Mouse (Mus musculus): ENCODE results near the gene 1600014C23Rik. TPM values are rescaled to one million over a fixed set of nuclear protein-coding genes. Genes with fewer than 3 reads are reported as not detected.

1600014C23Rik gene
- polyA plus RNA-seq, 1 experiment from 2014 or later: not detected

DNA sequence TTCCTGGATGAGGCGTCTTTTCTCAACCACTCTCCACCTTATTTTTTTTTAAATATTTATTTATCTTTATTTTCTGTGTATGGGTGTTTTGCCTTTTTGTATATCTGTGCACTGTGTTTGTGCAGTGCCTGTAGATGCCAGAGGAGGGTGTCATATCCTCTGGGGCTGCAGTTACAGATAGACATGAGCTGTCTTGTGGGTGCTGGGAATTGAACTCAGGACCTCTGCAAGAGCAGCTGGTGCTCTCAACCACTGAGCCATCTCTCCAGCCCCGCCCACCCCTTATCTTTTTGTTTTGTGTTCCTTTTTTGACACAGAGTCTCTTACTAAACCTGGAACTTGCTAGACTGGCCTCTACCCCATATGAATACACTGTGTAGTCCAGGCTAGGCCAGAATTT lies 6.2 kb downstream of the 1600014C23Rik start:
- no peak overlapping the region for H3K9ac ChIP-seq (ENCODE audit: low read depth, low read length)
- H3K4me3 ChIP-seq (ENCODE audit: low read depth, low read length): no peak overlapping the region
- peaks cover 10% of the 10 kb centered on the region for H3K27me3 ChIP-seq (replicated peaks; ENCODE audit: control insufficient read depth, insufficient read depth, low read length)
- no peak overlapping the region for H3K4me2 ChIP-seq
- 78% methylated on average over 2 of the region's 2 CpGs for WGBS
- ATAC-seq (replicated peaks; ENCODE audit: low FRiP score): no peak
- H3K4me1 ChIP-seq (replicated peaks; ENCODE audit: control insufficient read depth, insufficient read depth, low read length): peaks cover 19% of the 10 kb centered on the region
- no peaks in the 10 kb centered on the region for H3K9me3 ChIP-seq (ENCODE audit: control insufficient read depth, low read length)
- H3K27ac ChIP-seq (ENCODE audit: low read depth, low read length): no peak overlapping the region
- DNase-seq (ENCODE audit: low spot score): no peak
- no peaks in the 10 kb centered on the region for H3K36me3 ChIP-seq (ENCODE audit: control insufficient read depth, insufficient read depth, low read length)

DNA sequence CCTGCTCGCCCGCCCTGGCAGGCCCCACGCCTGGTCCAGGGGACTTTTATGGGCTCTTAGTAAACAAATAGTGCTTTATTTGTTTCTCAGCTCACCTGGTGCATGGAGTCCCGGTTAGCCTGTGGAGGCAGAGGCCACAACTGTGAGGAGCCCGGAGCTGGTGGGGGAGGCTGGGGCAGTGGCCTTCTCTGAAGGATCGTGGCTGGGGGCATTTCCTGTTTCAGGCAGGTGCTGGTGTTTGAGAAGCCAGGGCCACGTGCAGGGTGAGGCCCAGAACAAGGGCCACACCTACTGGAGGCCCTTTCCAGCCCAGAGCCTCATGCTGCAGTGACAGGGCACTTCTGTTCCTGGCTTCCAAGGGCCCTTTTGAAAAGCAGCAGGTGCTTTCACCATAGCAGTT lies 7.4 kb downstream of the 1600014C23Rik start:
- peak overlapping the region; percentile 59 for H3K4me2 ChIP-seq
- H3K9ac ChIP-seq (ENCODE audit: low read depth, low read length): peak overlapping the region; percentile 68
- H3K4me1 ChIP-seq (replicated peaks; ENCODE audit: control insufficient read depth, insufficient read depth, low read length): peaks cover 19% of the 10 kb centered on the region
- H3K9me3 ChIP-seq (ENCODE audit: control insufficient read depth, low read length): no peaks in the 10 kb centered on the region
- peak overlapping the region; percentile 10; the same call in 1 of the 2 replicates for H3K4me3 ChIP-seq (ENCODE audit: low read depth, low read length)
- no peak for DNase-seq (ENCODE audit: low spot score)
- H3K27ac ChIP-seq (ENCODE audit: low read depth, low read length): peak overlapping the region; percentile 79
- no peaks in the 10 kb centered on the region for H3K36me3 ChIP-seq (ENCODE audit: control insufficient read depth, insufficient read depth, low read length)
- H3K27me3 ChIP-seq (replicated peaks; ENCODE audit: control insufficient read depth, insufficient read depth, low read length): no peaks in the 10 kb centered on the region; the same call in 1 of the 2 replicates
- 39% methylated on average over 7 of the region's 7 CpGs for WGBS
- ATAC-seq (replicated peaks; ENCODE audit: low FRiP score): peak; percentile 81

DNA sequence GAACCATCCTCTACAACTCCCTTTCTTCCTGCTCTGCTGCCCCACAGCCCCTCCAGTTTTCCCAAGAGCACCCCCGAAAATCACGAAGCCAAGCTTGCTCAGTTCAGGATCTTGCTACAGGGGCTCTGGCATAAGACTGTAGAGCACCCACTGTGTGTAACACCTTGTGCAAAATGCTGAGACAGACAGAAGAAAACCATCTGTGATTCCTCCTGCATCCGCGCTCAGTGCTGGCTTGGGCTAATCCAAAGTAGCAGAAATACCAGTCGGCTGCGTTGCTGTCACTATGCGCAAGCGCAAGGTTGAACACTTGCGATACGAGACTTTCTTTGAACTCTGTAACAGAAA lies 9.1 kb downstream of the 1600014C23Rik start:
- no peak overlapping the region for H3K4me3 ChIP-seq (ENCODE audit: low read depth, low read length)
- H3K27me3 ChIP-seq (replicated peaks; ENCODE audit: control insufficient read depth, insufficient read depth, low read length): no peaks in the 10 kb centered on the region; the same call in 1 of the 2 replicates
- no peak overlapping the region; the same call in 1 of the 2 replicates for H3K4me2 ChIP-seq
- DNase-seq (ENCODE audit: low spot score) (no peak), ATAC-seq (replicated peaks; ENCODE audit: low FRiP score) (no peak)
- WGBS: 86% methylated on average over 10 of the region's 10 CpGs
- no peaks in the 10 kb centered on the region for H3K36me3 ChIP-seq (ENCODE audit: control insufficient read depth, insufficient read depth, low read length)
- H3K27ac ChIP-seq (ENCODE audit: low read depth, low read length): no peak overlapping the region
- H3K9ac ChIP-seq (ENCODE audit: low read depth, low read length): no peak overlapping the region
- peaks cover 19% of the 10 kb centered on the region for H3K4me1 ChIP-seq (replicated peaks; ENCODE audit: control insufficient read depth, insufficient read depth, low read length)
- no peaks in the 10 kb centered on the region for H3K9me3 ChIP-seq (ENCODE audit: control insufficient read depth, low read length)

DNA sequence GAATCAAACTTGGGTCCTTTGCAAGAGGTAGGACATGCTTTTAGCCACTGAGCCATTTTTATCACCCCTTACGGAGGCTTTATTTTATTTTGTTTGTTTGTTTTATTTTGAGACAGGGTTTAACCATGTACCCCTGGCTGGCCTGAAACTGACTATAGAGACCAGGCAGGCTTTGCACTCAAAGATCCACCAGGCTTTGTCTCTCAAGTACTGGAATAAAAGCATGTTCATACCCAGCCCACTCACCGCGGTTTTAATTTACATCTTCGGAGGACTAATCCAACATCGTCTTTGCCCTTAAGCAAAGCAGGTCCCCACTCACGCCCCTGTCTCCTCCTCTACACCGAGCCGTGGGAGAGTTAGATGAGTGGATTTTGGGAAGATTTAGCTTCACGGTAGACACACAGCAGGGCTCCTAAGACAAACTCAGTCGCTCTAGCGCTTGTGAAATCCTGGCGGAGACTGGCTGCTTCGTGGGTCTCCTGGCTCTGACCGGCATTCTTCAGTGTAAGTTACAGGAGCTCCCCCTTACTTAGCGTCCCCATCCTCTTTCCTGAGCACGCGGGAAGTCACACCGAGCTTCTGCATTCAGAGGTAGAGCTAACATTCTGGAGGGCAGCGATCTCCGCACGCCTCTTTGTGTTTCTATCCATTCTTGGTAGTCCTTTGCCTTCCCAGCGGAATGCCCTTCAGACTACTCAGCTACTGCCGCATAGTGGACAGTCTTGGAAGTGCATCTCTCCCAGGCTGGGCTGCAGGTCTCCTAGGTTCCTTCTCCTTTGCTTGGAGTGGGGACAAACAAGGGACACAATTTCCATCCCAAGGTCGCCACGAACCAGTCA lies 9.7 kb downstream of the 1600014C23Rik start:
- Histone ChIP-seq H3K4me3 (ENCODE audit: low read depth, low read length) (peak overlapping the region; percentile 53), H3K36me3 (ENCODE audit: control insufficient read depth, insufficient read depth, low read length) (no peaks in the 10 kb centered on the region), H3K4me2 (peak overlapping the region; percentile 91), H3K27ac (ENCODE audit: low read depth, low read length) (no peak overlapping the region), H3K9me3 (ENCODE audit: control insufficient read depth, low read length) (no peaks in the 10 kb centered on the region), H3K4me1 (replicated peaks; ENCODE audit: control insufficient read depth, insufficient read depth, low read length) (peaks cover 19% of the 10 kb centered on the region), H3K27me3 (replicated peaks; ENCODE audit: control insufficient read depth, insufficient read depth, low read length) (no peaks in the 10 kb centered on the region), H3K9ac (ENCODE audit: low read depth, low read length) (peak overlapping the region; percentile 66)
- WGBS: 8% methylated on average over 25 of the region's 25 CpGs
- ATAC-seq (replicated peaks; ENCODE audit: low FRiP score) (0 out of 2 replicates have a peak, but pooled peaks have one; percentile 43), DNase-seq (ENCODE audit: low spot score) (peak; percentile 80)

DNA sequence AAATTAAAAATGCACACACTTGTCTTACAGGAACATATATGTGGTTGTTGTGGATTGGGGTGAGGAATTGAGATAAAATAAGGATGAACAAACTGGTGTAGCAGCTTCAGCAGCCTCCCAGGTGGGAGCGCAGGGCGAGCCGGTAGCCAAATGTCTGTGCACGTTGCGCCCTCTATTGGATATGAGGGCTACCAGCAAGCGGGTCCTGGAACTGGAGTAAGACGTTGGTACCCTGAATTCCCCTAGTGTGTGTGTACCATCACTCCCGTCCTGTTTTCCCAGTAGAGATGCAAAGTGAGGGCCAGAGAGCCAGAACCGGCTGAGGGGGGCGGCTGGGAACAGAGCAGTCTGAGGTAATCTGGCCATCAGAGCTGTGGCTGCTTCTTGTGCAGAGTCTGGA lies 15.3 kb downstream of the 1600014C23Rik start:
- 7% methylated on average over 10 of the region's 10 CpGs for WGBS
- no peak overlapping the region for H3K27ac ChIP-seq (ENCODE audit: low read depth, low read length)
- ATAC-seq (replicated peaks; ENCODE audit: low FRiP score): no peak
- no peak overlapping the region for H3K4me2 ChIP-seq
- no peak overlapping the region for H3K4me3 ChIP-seq (ENCODE audit: low read depth, low read length)
- H3K36me3 ChIP-seq (ENCODE audit: control insufficient read depth, insufficient read depth, low read length): no peaks in the 10 kb centered on the region
- H3K9me3 ChIP-seq (ENCODE audit: control insufficient read depth, low read length): no peaks in the 10 kb centered on the region
- no peaks in the 10 kb centered on the region for H3K4me1 ChIP-seq (replicated peaks; ENCODE audit: control insufficient read depth, insufficient read depth, low read length)
- H3K9ac ChIP-seq (ENCODE audit: low read depth, low read length): no peak overlapping the region
- DNase-seq (ENCODE audit: low spot score): no peak
- H3K27me3 ChIP-seq (replicated peaks; ENCODE audit: control insufficient read depth, insufficient read depth, low read length): no peaks in the 10 kb centered on the region

DNA sequence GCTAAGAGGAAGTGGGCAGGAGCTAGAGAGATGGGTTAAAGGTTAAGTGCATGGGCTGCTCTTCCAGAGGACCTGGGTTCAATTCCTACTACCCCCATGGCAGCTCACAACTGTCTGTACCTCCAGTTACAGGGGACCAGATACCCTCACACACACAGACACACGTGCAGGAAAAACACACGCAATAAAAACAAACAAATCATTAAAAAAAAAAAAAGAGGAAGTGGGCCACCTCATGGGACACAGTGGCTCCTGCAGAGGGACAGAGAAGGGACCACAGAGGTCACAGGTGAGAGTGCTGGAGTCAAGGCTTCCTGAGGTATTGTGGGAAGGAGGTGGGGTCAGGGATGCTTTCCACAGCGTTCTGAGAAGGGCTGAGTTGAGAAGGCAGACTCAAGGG lies 22.1 kb downstream of the 1600014C23Rik start:
- WGBS: 36% methylated on average over 3 of the region's 3 CpGs
- H3K4me1 ChIP-seq (replicated peaks; ENCODE audit: control insufficient read depth, insufficient read depth, low read length): no peaks in the 10 kb centered on the region; the same call in 1 of the 2 replicates
- no peaks in the 10 kb centered on the region for H3K36me3 ChIP-seq (ENCODE audit: control insufficient read depth, insufficient read depth, low read length)
- no peaks in the 10 kb centered on the region for H3K27me3 ChIP-seq (replicated peaks; ENCODE audit: control insufficient read depth, insufficient read depth, low read length)
- H3K27ac ChIP-seq (ENCODE audit: low read depth, low read length): no peak overlapping the region
- H3K4me3 ChIP-seq (ENCODE audit: low read depth, low read length): no peak overlapping the region
- DNase-seq (ENCODE audit: low spot score): no peak
- H3K9ac ChIP-seq (ENCODE audit: low read depth, low read length): no peak overlapping the region
- ATAC-seq (replicated peaks; ENCODE audit: low FRiP score): no peak
- no peak overlapping the region for H3K4me2 ChIP-seq
- no peaks in the 10 kb centered on the region for H3K9me3 ChIP-seq (ENCODE audit: control insufficient read depth, low read length)

DNA sequence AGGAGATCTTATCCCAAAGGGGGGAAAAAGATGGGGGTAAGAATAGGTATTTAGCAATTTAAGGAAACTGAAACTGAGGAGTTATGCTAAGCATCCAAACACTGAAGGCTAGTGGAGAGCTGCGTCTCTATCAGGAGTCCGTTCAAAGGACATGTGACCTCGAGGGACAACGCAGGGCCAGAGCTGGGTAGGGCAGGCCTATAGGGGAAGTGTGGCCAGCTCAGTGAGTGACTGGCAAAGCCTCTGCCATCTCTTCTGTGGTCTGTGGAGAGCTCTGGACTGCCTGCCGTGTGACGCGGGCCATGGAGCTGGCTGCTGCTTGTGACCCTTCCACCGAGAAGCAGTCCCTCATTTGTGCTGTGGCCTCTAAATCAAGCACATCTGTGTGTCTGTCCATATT lies 23.2 kb downstream of the 1600014C23Rik start:
- 72% methylated on average over 8 of the region's 8 CpGs for WGBS
- no peaks in the 10 kb centered on the region for H3K36me3 ChIP-seq (ENCODE audit: control insufficient read depth, insufficient read depth, low read length)
- ATAC-seq (replicated peaks; ENCODE audit: low FRiP score): no peak

DNA sequence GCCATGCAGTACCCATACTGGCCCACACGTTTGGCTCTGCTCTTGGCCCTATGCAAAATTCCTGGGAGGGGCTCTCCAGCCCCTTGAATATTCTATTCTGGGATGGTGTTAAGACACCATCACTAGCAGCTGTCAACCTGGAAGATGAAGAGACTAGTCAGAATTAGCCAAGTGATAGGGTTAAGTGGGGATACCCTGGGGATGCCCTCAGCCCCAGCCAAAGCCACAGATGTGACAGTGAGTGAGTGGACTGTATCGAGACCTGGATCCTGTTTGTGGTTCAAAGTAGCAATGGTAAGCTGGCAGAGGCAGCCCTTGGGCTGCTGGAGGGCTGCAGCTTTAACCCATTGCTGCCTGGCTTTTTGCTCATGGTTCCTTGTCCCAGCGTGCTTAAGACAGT lies 23.8 kb downstream of the 1600014C23Rik start:
- no peaks in the 10 kb centered on the region for H3K27me3 ChIP-seq (replicated peaks; ENCODE audit: control insufficient read depth, insufficient read depth, low read length)
- WGBS: 35% methylated on average over 3 of the region's 3 CpGs
- H3K27ac ChIP-seq (ENCODE audit: low read depth, low read length): no peak overlapping the region
- ATAC-seq (replicated peaks; ENCODE audit: low FRiP score): no peak
- no peak overlapping the region for H3K4me2 ChIP-seq
- no peak overlapping the region for H3K4me3 ChIP-seq (ENCODE audit: low read depth, low read length)
- no peak overlapping the region for H3K9ac ChIP-seq (ENCODE audit: low read depth, low read length)
- no peak for DNase-seq (ENCODE audit: low spot score)
- no peaks in the 10 kb centered on the region for H3K36me3 ChIP-seq (ENCODE audit: control insufficient read depth, insufficient read depth, low read length)
- H3K4me1 ChIP-seq (replicated peaks; ENCODE audit: control insufficient read depth, insufficient read depth, low read length): peaks cover 3% of the 10 kb centered on the region; the same call in 1 of the 2 replicates
- no peaks in the 10 kb centered on the region for H3K9me3 ChIP-seq (ENCODE audit: control insufficient read depth, low read length)

More for the DNA sequence above, 23.2 kb downstream of the 1600014C23Rik start:
- Histone ChIP-seq H3K4me1 (replicated peaks; ENCODE audit: control insufficient read depth, insufficient read depth, low read length) (no peaks in the 10 kb centered on the region; the same call in 1 of the 2 replicates), H3K4me2 (no peak overlapping the region), H3K9me3 (ENCODE audit: control insufficient read depth, low read length) (no peaks in the 10 kb centered on the region), H3K27ac (ENCODE audit: low read depth, low read length) (no peak overlapping the region), H3K27me3 (replicated peaks; ENCODE audit: control insufficient read depth, insufficient read depth, low read length) (no peaks in the 10 kb centered on the region), H3K4me3 (ENCODE audit: low read depth, low read length) (no peak overlapping the region), H3K9ac (ENCODE audit: low read depth, low read length) (no peak overlapping the region)
- DNase-seq (ENCODE audit: low spot score): no peak

DNA sequence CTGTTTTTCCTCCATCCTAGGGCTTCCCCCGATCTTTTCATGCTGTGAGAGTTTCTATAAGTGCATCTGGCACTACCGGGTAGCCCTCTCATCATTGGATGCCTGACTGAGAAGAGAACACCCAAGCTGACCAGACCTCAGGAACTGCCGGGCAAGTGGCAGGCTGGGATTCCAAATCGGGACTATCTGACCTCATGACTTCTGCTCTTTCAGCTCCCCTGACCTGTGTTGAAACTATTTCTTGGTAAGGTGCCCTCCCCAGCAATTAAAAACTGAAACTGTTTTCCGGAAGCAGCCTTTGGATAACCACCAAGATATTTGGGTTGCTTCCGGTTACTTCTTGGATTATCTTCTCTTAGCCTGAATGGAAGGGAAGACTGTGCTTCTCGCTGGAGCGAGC lies 25.5 kb downstream of the 1600014C23Rik start:
- no peaks in the 10 kb centered on the region for H3K27me3 ChIP-seq (replicated peaks; ENCODE audit: control insufficient read depth, insufficient read depth, low read length)
- H3K9ac ChIP-seq (ENCODE audit: low read depth, low read length): no peak overlapping the region
- ATAC-seq (replicated peaks; ENCODE audit: low FRiP score) (no peak), DNase-seq (ENCODE audit: low spot score) (no peak)
- no peak overlapping the region for H3K27ac ChIP-seq (ENCODE audit: low read depth, low read length)
- WGBS: 76% methylated on average over 8 of the region's 8 CpGs
- no peaks in the 10 kb centered on the region for H3K9me3 ChIP-seq (ENCODE audit: control insufficient read depth, low read length)
- no peak overlapping the region for H3K4me3 ChIP-seq (ENCODE audit: low read depth, low read length)
- peaks cover 6% of the 10 kb centered on the region for H3K4me1 ChIP-seq (replicated peaks; ENCODE audit: control insufficient read depth, insufficient read depth, low read length)
- no peaks in the 10 kb centered on the region for H3K36me3 ChIP-seq (ENCODE audit: control insufficient read depth, insufficient read depth, low read length)
- H3K4me2 ChIP-seq: no peak overlapping the region

All from liver, embryonic 11.5 days (tissue).